Mouse (Mus musculus): Measurements from ENCODE around the gene Mcts1. TPM values are rescaled to one million over a fixed set of nuclear protein-coding genes. Genes with fewer than 3 reads are reported as not detected.
A peak's percentile ranks its signal among the peaks of the same experiment; 100 is the strongest.

The Mcts1 gene
- polyA plus RNA-seq, 1 experiment from 2014 or later = 125 TPM

GRCm38 (mm10) chrX:38593180-38593889 lies 7.0 kb upstream of the Mcts1 start:
- Histone ChIP-seq H3K4me2 (replicated peaks) (no peak overlapping the region), H3K27me3 (no peaks in the 10 kb centered on the region), H3K4me1 (no peaks in the 10 kb centered on the region), H3K27ac (no peak overlapping the region), H3K36me3 (no peaks in the 10 kb centered on the region), H3K9me3 (replicated peaks) (no peaks in the 10 kb centered on the region), H3K9ac (no peak overlapping the region), H3K4me3 (no peak overlapping the region)
- no peak for ATAC-seq (ENCODE audit: low FRiP score)
- WGBS = 64% methylated on average over 5 of the region's 5 CpGs

GRCm38 (mm10) chrX:38600995-38601369 lies 604 bp downstream of the Mcts1 start:
- H3K27ac ChIP-seq = peak overlapping the region; percentile 88
- H3K36me3 ChIP-seq = no peaks in the 10 kb centered on the region
- peak overlapping the region; percentile 46 for H3K4me3 ChIP-seq
- peak overlapping the region; percentile 53 for H3K4me2 ChIP-seq (replicated peaks)
- WGBS = 15% methylated on average over 3 of the region's 3 CpGs
- no peaks in the 10 kb centered on the region for H3K27me3 ChIP-seq
- no peaks in the 10 kb centered on the region for H3K9me3 ChIP-seq (replicated peaks)
- H3K4me1 ChIP-seq = no peaks in the 10 kb centered on the region
- peak; percentile 70 for ATAC-seq (ENCODE audit: low FRiP score)
- H3K9ac ChIP-seq = peak overlapping the region; percentile 54

GRCm38 (mm10) chrX:38634801-38635637 lies 34.6 kb downstream of the Mcts1 start, which contains the start of gene C1galt1c1:
Gene C1galt1c1, minus strand, starts transcription at chrX:38635087.
- Histone ChIP-seq H3K27ac (peak within 1 kb of the TSS; percentile 86), H3K9me3 (replicated peaks) (no peaks in the 10 kb centered on the region), H3K4me2 (replicated peaks) (peak within 1 kb of the TSS; percentile 47), H3K36me3 (no peaks in the 10 kb centered on the region), H3K4me1 (peaks cover 2% of the 10 kb centered on the region; the same call in 1 of the 2 replicates), H3K9ac (peak within 1 kb of the TSS; percentile 65), H3K4me3 (peak within 1 kb of the TSS; percentile 47), H3K27me3 (no peaks in the 10 kb centered on the region)
- peak; percentile 99 for ATAC-seq (ENCODE audit: low FRiP score)
- WGBS = 28% methylated on average over 43 of the region's 43 CpGs

GRCm38 (mm10) chrX:38635638-38635931 lies 35.2 kb downstream of the Mcts1 start:
- no peaks in the 10 kb centered on the region for H3K36me3 ChIP-seq
- peak overlapping the region; percentile 47 for H3K4me2 ChIP-seq (replicated peaks)
- peak; percentile 20 for ATAC-seq (ENCODE audit: low FRiP score)
- H3K27me3 ChIP-seq = no peaks in the 10 kb centered on the region
- no peaks in the 10 kb centered on the region for H3K9me3 ChIP-seq (replicated peaks)
- H3K27ac ChIP-seq = no peak overlapping the region
- no peak overlapping the region for H3K9ac ChIP-seq
- peak overlapping the region; percentile 47 for H3K4me3 ChIP-seq
- peaks cover 2% of the 10 kb centered on the region; the same call in 1 of the 2 replicates for H3K4me1 ChIP-seq

GRCm38 (mm10) chrX:38641435-38641834 lies 41.1 kb downstream of the Mcts1 start:
- WGBS = 71% methylated on average over 4 of the region's 4 CpGs
- no peak overlapping the region for H3K9ac ChIP-seq
- H3K4me1 ChIP-seq = no peaks in the 10 kb centered on the region
- H3K4me2 ChIP-seq (replicated peaks) = no peak overlapping the region
- no peak overlapping the region for H3K4me3 ChIP-seq
- no peak for ATAC-seq (ENCODE audit: low FRiP score)
- H3K36me3 ChIP-seq = no peaks in the 10 kb centered on the region
- no peaks in the 10 kb centered on the region for H3K9me3 ChIP-seq (replicated peaks)
- H3K27me3 ChIP-seq = no peaks in the 10 kb centered on the region
- no peak overlapping the region for H3K27ac ChIP-seq

GRCm38 (mm10) chrX:38642183-38642582 lies 41.8 kb downstream of the Mcts1 start:
- no peaks in the 10 kb centered on the region for H3K4me1 ChIP-seq
- no peaks in the 10 kb centered on the region for H3K27me3 ChIP-seq
- no peak overlapping the region for H3K4me2 ChIP-seq (replicated peaks)
- no peak overlapping the region for H3K9ac ChIP-seq
- H3K4me3 ChIP-seq = no peak overlapping the region
- no peaks in the 10 kb centered on the region for H3K9me3 ChIP-seq (replicated peaks)
- 85% methylated on average over 4 of the region's 4 CpGs for WGBS
- H3K27ac ChIP-seq = no peak overlapping the region
- ATAC-seq (ENCODE audit: low FRiP score) = no peak
- H3K36me3 ChIP-seq = no peaks in the 10 kb centered on the region

- WGBS = 65% methylated on average over 9 of the region's 9 CpGs
- Histone ChIP-seq H3K4me1 (no peaks in the 10 kb centered on the region), H3K4me2 (replicated peaks) (no peak overlapping the region), H3K4me3 (no peak overlapping the region), H3K27me3 (no peaks in the 10 kb centered on the region), H3K9me3 (replicated peaks) (0 out of 2 replicates have a peak, but pooled peaks cover 5% of the 10 kb centered on the region), H3K27ac (no peak overlapping the region), H3K9ac (no peak overlapping the region), H3K36me3 (no peaks in the 10 kb centered on the region)
- no peak for ATAC-seq (ENCODE audit: low FRiP score)
These were observed 50.1 kb downstream of the Mcts1 start for GRCm38 (mm10) chrX:38650404-38651039.

- no peaks in the 10 kb centered on the region for H3K4me1 ChIP-seq
- ATAC-seq (ENCODE audit: low FRiP score) = no peak
- no peaks in the 10 kb centered on the region for H3K36me3 ChIP-seq
- H3K27me3 ChIP-seq = no peaks in the 10 kb centered on the region
- H3K9ac ChIP-seq = no peak overlapping the region
- no peak overlapping the region for H3K4me3 ChIP-seq
- 29% methylated on average over 5 of the region's 7 CpGs for WGBS
- 0 out of 2 replicates have a peak, but pooled peaks cover 5% of the 10 kb centered on the region for H3K9me3 ChIP-seq (replicated peaks)
- H3K27ac ChIP-seq = no peak overlapping the region
- H3K4me2 ChIP-seq (replicated peaks) = no peak overlapping the region
These were observed 50.8 kb downstream of the Mcts1 start for GRCm38 (mm10) chrX:38651167-38651566.

GRCm38 (mm10) chrX:38653181-38653580 lies 52.8 kb downstream of the Mcts1 start:
- WGBS = 59% methylated on average over 1 of the region's 1 CpGs
- no peak overlapping the region for H3K4me2 ChIP-seq (replicated peaks)
- 0 out of 2 replicates have a peak, but pooled peaks cover 5% of the 10 kb centered on the region for H3K9me3 ChIP-seq (replicated peaks)
- no peaks in the 10 kb centered on the region for H3K4me1 ChIP-seq
- H3K4me3 ChIP-seq = no peak overlapping the region
- no peaks in the 10 kb centered on the region for H3K27me3 ChIP-seq
- no peaks in the 10 kb centered on the region for H3K36me3 ChIP-seq
- no peak overlapping the region for H3K27ac ChIP-seq
- H3K9ac ChIP-seq = no peak overlapping the region
- ATAC-seq (ENCODE audit: low FRiP score) = no peak

- no peak overlapping the region for H3K4me3 ChIP-seq
- ATAC-seq (ENCODE audit: low FRiP score) = no peak
- no peak overlapping the region for H3K9ac ChIP-seq
- 0 out of 2 replicates have a peak, but pooled peaks cover 5% of the 10 kb centered on the region for H3K9me3 ChIP-seq (replicated peaks)
- H3K4me2 ChIP-seq (replicated peaks) = no peak overlapping the region
- H3K27me3 ChIP-seq = no peaks in the 10 kb centered on the region
- no peak overlapping the region for H3K27ac ChIP-seq
- no peaks in the 10 kb centered on the region for H3K36me3 ChIP-seq
- no peaks in the 10 kb centered on the region for H3K4me1 ChIP-seq
- 81% methylated on average over 5 of the region's 5 CpGs for WGBS
These were observed 54.3 kb downstream of the Mcts1 start for GRCm38 (mm10) chrX:38654681-38655080.

GRCm38 (mm10) chrX:38656206-38656883 lies 56.0 kb downstream of the Mcts1 start:
- H3K27ac ChIP-seq = no peak overlapping the region
- ATAC-seq (ENCODE audit: low FRiP score) = no peak; the same call in 1 of the 2 replicates

More at GRCm38 (mm10) chrX:38656206-38656883, 56.0 kb downstream of the Mcts1 start:
- Histone ChIP-seq H3K9me3 (replicated peaks) (0 out of 2 replicates have a peak, but pooled peaks cover 5% of the 10 kb centered on the region), H3K4me3 (no peak overlapping the region), H3K9ac (no peak overlapping the region), H3K36me3 (no peaks in the 10 kb centered on the region), H3K4me1 (no peaks in the 10 kb centered on the region), H3K27me3 (no peaks in the 10 kb centered on the region), H3K4me2 (replicated peaks) (no peak overlapping the region)
- WGBS = 75% methylated on average over 4 of the region's 4 CpGs
